Mouse (Mus musculus): ENCODE results near the gene Olfr129. TPM values are rescaled to one million over a fixed set of nuclear protein-coding genes. Genes with fewer than 3 reads are reported as not detected.

Gene Olfr129
- not detected in 2 replicates for polyA plus RNA-seq (2012; ENCODE audit: insufficient read depth, low replicate concordance)

DNA sequence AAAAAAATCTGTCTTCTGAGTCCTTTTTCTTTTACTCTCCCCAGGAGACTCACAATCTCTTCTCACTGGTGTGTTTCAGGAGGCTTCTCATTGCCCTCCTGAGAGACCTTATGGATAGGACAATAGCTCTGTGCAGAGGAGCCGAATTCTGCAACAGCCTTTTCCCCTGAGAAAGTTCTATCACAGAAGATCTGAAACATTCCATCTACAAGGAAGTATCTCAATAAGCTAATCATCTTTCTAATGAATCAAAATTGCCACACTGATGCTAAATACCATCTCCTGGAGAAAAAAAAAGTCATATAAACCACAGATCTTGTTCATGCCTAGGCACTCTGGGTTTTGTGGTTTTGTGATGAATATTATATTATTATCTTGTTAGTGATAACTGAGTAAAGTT lies at the start of gene Olfr129:
TSS of gene Olfr129 (minus strand) at position 101 of the 400 bp plus-strand sequence.
- H3K4me1 ChIP-seq = no peaks in the 10 kb centered on the region
- TF ChIP-seq FLI1 (IDR thresholded peaks at IDR 0.05; ENCODE audit: low read length) (no peak), GATA1 (IDR thresholded peaks at IDR 0.05; ENCODE audit: borderline replicate concordance, low read length) (no peak)
- H3K4me3 ChIP-seq (replicated peaks) = no peak within 1 kb of the TSS
- no peaks in the 10 kb centered on the region for H3K27me3 ChIP-seq (replicated peaks)
- H3K36me3 ChIP-seq (replicated peaks; ENCODE audit: low read length) = no peaks in the 10 kb centered on the region
- peaks cover 2% of the 10 kb centered on the region; the same call in 1 of the 2 replicates for H3K9me3 ChIP-seq

DNA sequence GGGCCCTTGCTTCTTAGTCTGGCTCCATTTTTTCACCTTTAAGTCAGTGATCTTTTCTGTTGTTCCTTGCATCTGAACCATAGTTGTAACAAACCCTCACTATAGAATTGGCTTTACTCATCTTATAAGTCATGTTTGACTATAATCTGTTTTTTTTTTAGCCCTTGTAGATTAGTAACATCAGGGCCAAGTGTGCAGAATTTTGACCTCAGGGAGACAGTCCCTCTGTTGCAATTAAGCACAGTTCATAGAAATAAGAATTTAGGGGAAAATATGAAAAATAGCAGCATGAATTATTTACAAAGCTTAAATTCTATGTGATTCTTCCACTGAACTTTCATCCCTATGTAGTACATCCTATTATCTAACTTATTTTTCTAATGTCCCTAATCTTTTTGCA lies 28.7 kb upstream of the Olfr129 start, which contains the start of gene Olfr131:
TSS of gene Olfr131 (minus strand) at position 101 of the 400 bp plus-strand sequence.
- no peaks in the 10 kb centered on the region for H3K36me3 ChIP-seq (replicated peaks; ENCODE audit: low read length)
- no peak within 1 kb of the TSS for H3K4me3 ChIP-seq (replicated peaks)
- H3K4me1 ChIP-seq = no peaks in the 10 kb centered on the region
- TF ChIP-seq GATA1 (IDR thresholded peaks at IDR 0.05; ENCODE audit: borderline replicate concordance, low read length) = no peak
- TF ChIP-seq FLI1 (IDR thresholded peaks at IDR 0.05; ENCODE audit: low read length) = no peak
- no peaks in the 10 kb centered on the region for H3K9me3 ChIP-seq
- H3K27me3 ChIP-seq (replicated peaks) = no peaks in the 10 kb centered on the region

GRCm38 (mm10) chr17:38082364-38082763 lies 22.5 kb upstream of the Olfr129 start:
- peaks cover 10% of the 10 kb centered on the region for H3K9me3 ChIP-seq
- no peaks in the 10 kb centered on the region for H3K27me3 ChIP-seq (replicated peaks)
- H3K36me3 ChIP-seq (replicated peaks; ENCODE audit: low read length) = no peaks in the 10 kb centered on the region
- H3K4me1 ChIP-seq = no peaks in the 10 kb centered on the region
- no peak for TF ChIP-seq GATA1 (IDR thresholded peaks at IDR 0.05; ENCODE audit: borderline replicate concordance, low read length)
- no peak for TF ChIP-seq FLI1 (IDR thresholded peaks at IDR 0.05; ENCODE audit: low read length)
- no peak overlapping the region for H3K4me3 ChIP-seq (replicated peaks)

DNA sequence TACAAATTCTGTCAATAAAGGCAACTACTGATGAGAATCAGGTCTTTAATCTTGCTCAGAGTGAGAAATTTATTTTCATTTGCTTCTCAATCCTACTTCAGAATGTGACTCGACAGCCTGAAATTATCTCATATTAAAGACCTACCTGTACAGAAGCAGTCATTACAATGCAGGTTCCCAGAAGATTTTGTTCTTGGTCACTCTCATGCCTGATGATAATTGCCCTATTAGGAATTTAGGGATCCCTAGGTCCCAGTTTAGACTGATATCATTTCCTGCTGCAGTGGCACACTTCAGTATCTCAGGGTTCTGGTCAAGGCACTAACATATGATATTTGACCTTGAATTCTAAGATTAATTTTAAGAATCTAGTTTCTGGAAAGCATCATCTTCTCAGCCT lies 3.7 kb upstream of the Olfr129 start, which contains the start of gene Olfr130:
TSS of gene Olfr130 (plus strand) at position 301 of the 400 bp plus-strand sequence.
- no peaks in the 10 kb centered on the region for H3K4me1 ChIP-seq
- no peak for TF ChIP-seq FLI1 (IDR thresholded peaks at IDR 0.05; ENCODE audit: low read length)
- no peak for TF ChIP-seq GATA1 (IDR thresholded peaks at IDR 0.05; ENCODE audit: borderline replicate concordance, low read length)
- no peak within 1 kb of the TSS for H3K4me3 ChIP-seq (replicated peaks)
- H3K27me3 ChIP-seq (replicated peaks) = no peaks in the 10 kb centered on the region
- no peaks in the 10 kb centered on the region for H3K9me3 ChIP-seq
- H3K36me3 ChIP-seq (replicated peaks; ENCODE audit: low read length) = no peaks in the 10 kb centered on the region

- no peak for TF ChIP-seq FLI1 (IDR thresholded peaks at IDR 0.05; ENCODE audit: low read length)
- no peak for TF ChIP-seq GATA1 (IDR thresholded peaks at IDR 0.05; ENCODE audit: borderline replicate concordance, low read length)
- no peaks in the 10 kb centered on the region for H3K27me3 ChIP-seq (replicated peaks)
Measured at GRCm38 (mm10) chr17:38026297-38026696, 33.6 kb downstream of the Olfr129 start.

DNA sequence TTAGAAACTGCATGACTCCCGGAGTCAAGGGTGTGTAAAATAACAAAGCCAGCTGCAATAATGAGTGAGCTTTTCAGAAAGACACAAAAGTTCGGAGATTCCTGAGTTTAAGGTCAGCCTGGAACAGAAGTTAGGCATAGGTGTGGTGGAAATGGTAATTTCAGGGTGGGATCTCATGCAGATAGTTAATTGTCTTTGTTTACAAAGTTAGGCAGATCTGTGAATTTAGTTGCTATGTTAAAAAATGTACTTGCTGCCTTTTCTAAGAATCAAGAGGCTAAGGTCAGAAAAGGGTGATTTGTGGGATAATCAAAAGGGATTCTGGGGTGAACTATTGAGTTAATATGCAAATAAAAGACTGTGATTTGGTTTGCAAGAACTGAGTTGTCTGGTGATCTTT lies 43.5 kb downstream of the Olfr129 start:
- Histone ChIP-seq H3K4me1 (no peaks in the 10 kb centered on the region), H3K4me3 (replicated peaks) (no peak overlapping the region), H3K9me3 (peaks cover 13% of the 10 kb centered on the region), H3K27me3 (replicated peaks) (no peaks in the 10 kb centered on the region), H3K36me3 (replicated peaks; ENCODE audit: low read length) (no peaks in the 10 kb centered on the region)
- TF ChIP-seq FLI1 (IDR thresholded peaks at IDR 0.05; ENCODE audit: low read length) = no peak
- TF ChIP-seq GATA1 (IDR thresholded peaks at IDR 0.05; ENCODE audit: borderline replicate concordance, low read length) = no peak

More at GRCm38 (mm10) chr17:38026297-38026696, 33.6 kb downstream of the Olfr129 start:
- Histone ChIP-seq H3K36me3 (replicated peaks; ENCODE audit: low read length) (no peaks in the 10 kb centered on the region), H3K4me3 (replicated peaks) (no peak overlapping the region), H3K9me3 (peaks cover 16% of the 10 kb centered on the region), H3K4me1 (no peaks in the 10 kb centered on the region)

- Histone ChIP-seq H3K4me1 (no peaks in the 10 kb centered on the region), H3K9me3 (0 out of 2 replicates have a peak, but pooled peaks cover 7% of the 10 kb centered on the region), H3K4me3 (replicated peaks) (no peak overlapping the region), H3K27me3 (replicated peaks) (no peaks in the 10 kb centered on the region), H3K36me3 (replicated peaks; ENCODE audit: low read length) (no peaks in the 10 kb centered on the region)
- no peak for TF ChIP-seq GATA1 (IDR thresholded peaks at IDR 0.05; ENCODE audit: borderline replicate concordance, low read length)
- TF ChIP-seq FLI1 (IDR thresholded peaks at IDR 0.05; ENCODE audit: low read length) = no peak
Measured at GRCm38 (mm10) chr17:38004996-38005395, 54.9 kb downstream of the Olfr129 start.

Other genes starting within 250 kb of the Olfr129 start
- not detected in 2 replicates for gene Olfr125, start 227.1 kb downstream of the Olfr129 start, polyA plus RNA-seq (2012; ENCODE audit: insufficient read depth, low replicate concordance)
- gene Olfr126, start 212.6 kb downstream of the Olfr129 start, polyA plus RNA-seq (2012; ENCODE audit: insufficient read depth, low replicate concordance) = not detected in 2 replicates
- not detected in 2 replicates for gene Olfr127, start 159.6 kb downstream of the Olfr129 start, polyA plus RNA-seq (2012; ENCODE audit: insufficient read depth, low replicate concordance)
- not detected in 2 replicates for gene Olfr128, start 139.5 kb downstream of the Olfr129 start, polyA plus RNA-seq (2012; ENCODE audit: insufficient read depth, low replicate concordance)
- gene Olfr761, start 107.0 kb downstream of the Olfr129 start, polyA plus RNA-seq (2012; ENCODE audit: insufficient read depth, low replicate concordance) = not detected in 2 replicates
- not detected in 2 replicates for gene Olfr130, start 3.8 kb upstream of the Olfr129 start, polyA plus RNA-seq (2012; ENCODE audit: insufficient read depth, low replicate concordance)
- not detected in 2 replicates for gene Olfr131, start 28.6 kb upstream of the Olfr129 start, polyA plus RNA-seq (2012; ENCODE audit: insufficient read depth, low replicate concordance)
- gene Olfr132, start 74.4 kb upstream of the Olfr129 start, polyA plus RNA-seq (2012; ENCODE audit: insufficient read depth, low replicate concordance) = not detected in 2 replicates
- not detected in 2 replicates for gene Olfr133, start 85.2 kb upstream of the Olfr129 start, polyA plus RNA-seq (2012; ENCODE audit: insufficient read depth, low replicate concordance)
- gene Olfr134, start 111.3 kb upstream of the Olfr129 start, polyA plus RNA-seq (2012; ENCODE audit: insufficient read depth, low replicate concordance) = not detected in 2 replicates
- not detected in 2 replicates for gene Olfr135, start 144.3 kb upstream of the Olfr129 start, polyA plus RNA-seq (2012; ENCODE audit: insufficient read depth, low replicate concordance)
- not detected in 2 replicates for gene Olfr138, start 201.0 kb upstream of the Olfr129 start, polyA plus RNA-seq (2012; ENCODE audit: insufficient read depth, low replicate concordance)
- not detected in 2 replicates for gene Olfr137, start 247.5 kb upstream of the Olfr129 start, polyA plus RNA-seq (2012; ENCODE audit: insufficient read depth, low replicate concordance)

Data from megakaryocyte, embryonic 14.5 days (primary cell).